Mouse (Mus musculus): ENCODE measurements around the gene P2rx3.

P2rx3 gene

GRCm38 (mm10) chr2:85038336-85038735 lies 1.1 kb upstream of the P2rx3 start:
- no peak for DNase-seq

GRCm38 (mm10) chr2:85036507-85037046 lies 685 bp downstream of the P2rx3 start:
- no peak for DNase-seq

- DNase-seq, result no peak
Observed at GRCm38 (mm10) chr2:85034169-85034568, 3.1 kb downstream of the P2rx3 start.

GRCm38 (mm10) chr2:85033121-85033520 lies 4.1 kb downstream of the P2rx3 start:
- no peak for DNase-seq

GRCm38 (mm10) chr2:85030989-85031388 lies 6.3 kb downstream of the P2rx3 start:
- no peak for DNase-seq

- DNase-seq, result no peak
Observed at GRCm38 (mm10) chr2:85029897-85030296, 7.4 kb downstream of the P2rx3 start.

- DNase-seq, result no peak
Observed at GRCm38 (mm10) chr2:85027281-85027680, 10.0 kb downstream of the P2rx3 start.

GRCm38 (mm10) chr2:85026178-85026577 lies 11.1 kb downstream of the P2rx3 start:
- no peak for DNase-seq

- no peak for DNase-seq
Observed at GRCm38 (mm10) chr2:85022043-85022442, 15.2 kb downstream of the P2rx3 start.

GRCm38 (mm10) chr2:85014588-85014982 lies 22.7 kb downstream of the P2rx3 start:
- no peak for DNase-seq

GRCm38 (mm10) chr2:85013826-85014587 lies 23.3 kb downstream of the P2rx3 start:
- no peak for DNase-seq

- peak; percentile 73 for DNase-seq
Observed at GRCm38 (mm10) chr2:85012679-85013078, 24.6 kb downstream of the P2rx3 start.

- peak; percentile 91 for DNase-seq
Observed at GRCm38 (mm10) chr2:85011906-85012604, 25.2 kb downstream of the P2rx3 start.

- no peak for DNase-seq
Observed at GRCm38 (mm10) chr2:85009212-85009611, 28.1 kb downstream of the P2rx3 start.

GRCm38 (mm10) chr2:85007729-85008128 lies 29.5 kb downstream of the P2rx3 start:
- peak; percentile 30 for DNase-seq

- no peak for DNase-seq
Observed at GRCm38 (mm10) chr2:85006600-85006999, 30.7 kb downstream of the P2rx3 start.

GRCm38 (mm10) chr2:85004341-85004740 lies 32.9 kb downstream of the P2rx3 start:
- DNase-seq, result no peak

GRCm38 (mm10) chr2:85002575-85002974 lies 34.7 kb downstream of the P2rx3 start:
- no peak for DNase-seq

- DNase-seq, result no peak
Observed at GRCm38 (mm10) chr2:85001497-85001896, 35.8 kb downstream of the P2rx3 start.

GRCm38 (mm10) chr2:84999486-85000181 lies 37.6 kb downstream of the P2rx3 start:
- DNase-seq, result no peak

GRCm38 (mm10) chr2:84996376-84996775 lies 40.9 kb downstream of the P2rx3 start:
- peak; percentile 40 for DNase-seq

- no peak for DNase-seq
Observed at GRCm38 (mm10) chr2:84987930-84988329, 49.3 kb downstream of the P2rx3 start, which contains the start of gene Prg3. Prg3 (plus strand) TSS chr2:84988215.

- no peak for DNase-seq
Observed at GRCm38 (mm10) chr2:84980188-84980587, 57.1 kb downstream of the P2rx3 start, which contains the start of gene Prg2. Prg2 (plus strand) TSS chr2:84980461.

All from liver (tissue).